Comparison of ENCODE assay signal across 8 mouse cellular contexts in the genomic region with DNA sequence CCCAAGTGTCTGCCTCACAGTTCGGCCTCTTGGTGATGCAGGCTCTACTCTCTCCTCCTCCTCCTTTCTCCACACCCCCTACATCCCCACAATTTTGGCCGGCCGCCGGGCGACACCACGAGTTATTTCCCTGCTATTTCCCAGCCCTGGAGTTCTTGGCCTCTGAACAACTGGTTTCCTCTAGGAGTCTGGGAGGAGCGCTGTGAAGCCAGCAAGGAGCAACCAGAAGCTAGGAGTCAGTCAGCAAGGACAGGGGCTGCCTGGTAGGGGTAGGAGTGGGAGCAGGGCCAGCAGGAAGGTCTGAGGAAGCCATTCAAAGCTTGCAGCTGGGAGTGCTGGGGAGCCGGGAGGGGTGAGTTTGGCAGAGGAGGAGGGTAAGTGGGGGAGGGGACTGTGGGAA. TPM values are rescaled to one million over a fixed set of nuclear protein-coding genes. Genes with fewer than 3 reads are reported as not detected.
DNase-seq lines count a peak whose midpoint lies in the region; ATAC-seq lines count a peak whose summit lies in the region.

C1qtnf5 (plus strand) TSS at position 136 of the 400 bp plus-strand sequence.

- no peak within 1 kb of the TSS for H3K4me3 ChIP-seq in neural tube, embryonic 11.5 days (ENCODE audit: low read depth, low read length)
- no peak within 1 kb of the TSS for H3K4me3 ChIP-seq in hindbrain, embryonic 11.5 days (ENCODE audit: low read depth, low read length)
- peak within 1 kb of the TSS; percentile 3; the same call in 1 of the 2 replicates for H3K4me3 ChIP-seq in lung, embryonic 16.5 days (ENCODE audit: low read length)

- H3K9ac ChIP-seq in neural tube, embryonic 11.5 days (ENCODE audit: low read length), result peak within 1 kb of the TSS; percentile 4; the same call in 1 of the 2 replicates
- H3K9ac ChIP-seq in hindbrain, embryonic 11.5 days (ENCODE audit: low read depth, low read length), result peak within 1 kb of the TSS; percentile 27; the same call in 1 of the 2 replicates
- peak within 1 kb of the TSS; percentile 19 for H3K9ac ChIP-seq in lung, embryonic 16.5 days (ENCODE audit: low read length)

- no peak for ATAC-seq in neural tube, embryonic 11.5 days (ENCODE audit: insufficient read depth, low FRiP score, low TSS enrichment)
- ATAC-seq in hindbrain, embryonic 11.5 days (ENCODE audit: low FRiP score), result 0 out of 2 replicates have a peak, but pooled peaks have one; percentile 17
- ATAC-seq in lung, embryonic 16.5 days (ENCODE audit: low read depth), result peak; percentile 88

- H3K4me2 ChIP-seq in neural tube, embryonic 11.5 days (ENCODE audit: low read depth), result 0 out of 2 replicates have a peak within 1 kb of the TSS, but pooled peaks have one; percentile 8
- 0 out of 2 replicates have a peak within 1 kb of the TSS, but pooled peaks have one; percentile 21 for H3K4me2 ChIP-seq in hindbrain, embryonic 11.5 days (replicated peaks; ENCODE audit: low read depth, low read length)
- peak within 1 kb of the TSS; percentile 39 for H3K4me2 ChIP-seq in lung, embryonic 16.5 days (ENCODE audit: low read depth, low read length)

- H3K9me3 ChIP-seq in neural tube, embryonic 11.5 days (ENCODE audit: control insufficient read depth, low read length), result no peaks in the 10 kb centered on the region
- no peaks in the 10 kb centered on the region for H3K9me3 ChIP-seq in hindbrain, embryonic 11.5 days (ENCODE audit: control insufficient read depth, low read length)
- no peaks in the 10 kb centered on the region for H3K9me3 ChIP-seq in lung, embryonic 16.5 days (ENCODE audit: control insufficient read depth, low read length)

- H3K4me1 ChIP-seq in neural tube, embryonic 11.5 days (ENCODE audit: control insufficient read depth, insufficient read depth, low read length), result peaks cover 22% of the 10 kb centered on the region
- peaks cover 15% of the 10 kb centered on the region for H3K4me1 ChIP-seq in hindbrain, embryonic 11.5 days (replicated peaks; ENCODE audit: control insufficient read depth, insufficient read depth, low read length)
- H3K4me1 ChIP-seq in lung, embryonic 16.5 days (replicated peaks; ENCODE audit: control insufficient read depth, insufficient read depth, low read length), result peaks cover 38% of the 10 kb centered on the region

- 46% methylated on average over 8 of the region's 8 CpGs for WGBS in neural tube, embryonic 11.5 days
- WGBS in hindbrain, embryonic 11.5 days, result 47% methylated on average over 8 of the region's 8 CpGs
- 22% methylated on average over 8 of the region's 8 CpGs for WGBS in lung, embryonic 16.5 days

- DNase-seq in neural tube, embryonic 11.5 days (ENCODE audit: low spot score), result no peak
- DNase-seq in neural tube, embryonic 10.5 days (ENCODE audit: extremely low spot score, low spot score), result no peak
- DNase-seq in gastrocnemius, adult 18-20 months (ENCODE audit: low spot score), result peak; percentile 88
- no peak for DNase-seq in hindbrain, embryonic 11.5 days (ENCODE audit: low spot score)
- DNase-seq in layer of hippocampus, adult 9-11 months, result peak; percentile 82
- DNase-seq in right cerebral cortex, postnatal 25 days, result peak; percentile 66
- DNase-seq in thymus, postnatal 25 days, result no peak

- peaks cover 7% of the 10 kb centered on the region for H3K36me3 ChIP-seq in neural tube, embryonic 11.5 days (ENCODE audit: control insufficient read depth, insufficient read depth, low read length)
- no peaks in the 10 kb centered on the region for H3K36me3 ChIP-seq in hindbrain, embryonic 11.5 days (ENCODE audit: control insufficient read depth, insufficient read depth, low read length)
- H3K36me3 ChIP-seq in lung, embryonic 16.5 days (ENCODE audit: control insufficient read depth, insufficient read depth, low read length), result peaks cover 7% of the 10 kb centered on the region

- no peak within 1 kb of the TSS for H3K27ac ChIP-seq in neural tube, embryonic 11.5 days (ENCODE audit: low read depth, low read length)
- H3K27ac ChIP-seq in hindbrain, embryonic 11.5 days (ENCODE audit: low read depth, low read length), result no peak within 1 kb of the TSS
- H3K27ac ChIP-seq in lung, embryonic 16.5 days (ENCODE audit: low read length), result peak within 1 kb of the TSS; percentile 79

- no peaks in the 10 kb centered on the region for H3K27me3 ChIP-seq in neural tube, embryonic 11.5 days (ENCODE audit: control insufficient read depth, insufficient read depth, low read length)
- no peaks in the 10 kb centered on the region for H3K27me3 ChIP-seq in hindbrain, embryonic 11.5 days (ENCODE audit: control insufficient read depth, insufficient read depth, low read length)
- no peaks in the 10 kb centered on the region for H3K27me3 ChIP-seq in lung, embryonic 16.5 days (ENCODE audit: control insufficient read depth, insufficient read depth, low read depth, low read length)

RNA-seq across cellular contexts. Expression of gene C1qtnf5, which starts in this region (rescaled TPM):
- polyA plus RNA-seq in neural tube, embryonic 11.5 days (2014; fragmentation: Nextera tagmentation; extraction: Ambion mirVana), result 0.27 and 0.31 TPM in 2 replicates
- total RNA-seq in gastrocnemius, adult 18-20 months (2021), result 1 to 10 TPM; 3.9 to 5.4 TPM
- 0.82 and 1.2 TPM in 2 replicates for polyA plus RNA-seq in hindbrain, embryonic 11.5 days (2014; fragmentation: Nextera tagmentation; extraction: Ambion mirVana)
- polyA plus RNA-seq in lung, embryonic 16.5 days (2015; fragmentation: Nextera tagmentation; extraction: Ambion mirVana), result 5.4 and 5.6 TPM in 2 replicates

Comparison
In these comparisons a context has a peak if more than half of its experiments do, and no peak if none do; other contexts are left out.
1. DNase-seq: peak in gastrocnemius, adult 18-20 months (single experiment), layer of hippocampus, adult 9-11 months (single experiment) and right cerebral cortex, postnatal 25 days (single experiment); none in neural tube, embryonic 11.5 days (single experiment), neural tube, embryonic 10.5 days (single experiment), hindbrain, embryonic 11.5 days (single experiment) and thymus, postnatal 25 days (single experiment).
2. Peak in every context shown above with its lines, with median percentiles within 50 percentile points of each other: H3K4me2 ChIP-seq and H3K9ac ChIP-seq.